Mouse (Mus musculus) G1E (cell line): ENCODE results near the gene Syp.

ENCODE experiments used
- CTCF ChIP-seq: IDR thresholded peaks from 2 replicates; pipeline ENCODE4 v1.5.1; 2012; ENCODE audit warnings: low read depth, low read length, inconsistent platforms, mixed read lengths
- POLR2AphosphoS5 ChIP-seq: IDR thresholded peaks from 2 replicates; pipeline ENCODE4 v1.6.1; 2012; ENCODE audit warnings: low read depth, low read length, inconsistent platforms; ENCODE audit not compliant: insufficient replicate concordance

DNA sequence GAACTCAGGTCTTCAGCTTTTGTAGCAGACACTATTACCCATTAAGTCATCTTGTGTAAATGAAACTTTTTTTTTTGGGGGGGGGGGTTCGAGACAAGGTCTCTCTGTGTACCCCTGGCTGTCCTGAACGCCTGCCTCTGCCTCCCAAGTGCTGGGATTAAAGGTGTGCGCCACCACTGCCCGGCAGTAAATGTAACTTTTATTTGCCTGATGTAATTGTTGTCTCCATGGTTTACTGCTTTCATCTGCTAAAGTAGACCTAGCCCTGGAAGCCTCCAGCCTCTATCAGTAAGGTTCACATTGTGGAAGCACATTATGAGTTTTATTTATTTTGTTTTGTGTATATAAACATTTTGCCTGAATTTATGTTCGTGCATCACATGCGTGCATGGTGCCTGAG, 58.2 kb downstream of the Syp start:
- TF ChIP-seq CTCF, result no peak
- no peak for TF ChIP-seq POLR2AphosphoS5
